Mouse (Mus musculus) heart, embryonic 13.5 days (tissue): Measurements from ENCODE around the gene Mcpt1. TPM values are rescaled to one million over a fixed set of nuclear protein-coding genes. Genes with fewer than 3 reads are reported as not detected.

Source experiments
- polyA plus RNA-seq: library from polyadenylated mRNA; unstranded; fragments of >200 nt; fragmentation: Nextera tagmentation; extraction: Ambion mirVana; gene quantifications from 2 replicates; pipeline ENCODE4 v1.2.1, GENCODE M21; 2015

Mcpt1 gene
- polyA plus RNA-seq, 1 experiment from 2014 or later = not detected

Other genes starting within 250 kb of the Mcpt1 start
- 17.7 TPM in 2 replicates for gene Adcy4, start 233.9 kb upstream of the Mcpt1 start, polyA plus RNA-seq
- gene Ripk3, start 229.1 kb upstream of the Mcpt1 start, polyA plus RNA-seq = 18.8 and 20.6 TPM in 2 replicates
- 12.5 and 14.0 TPM in 2 replicates for gene Nfatc4, start 194.8 kb upstream of the Mcpt1 start, polyA plus RNA-seq
- 16.5 and 18.2 TPM in 2 replicates for gene Nynrin, start 164.0 kb upstream of the Mcpt1 start, polyA plus RNA-seq
- gene Cbln3, start 133.6 kb upstream of the Mcpt1 start, polyA plus RNA-seq = 0.27 and 0.31 TPM in 2 replicates
- gene Khnyn, start 133.0 kb upstream of the Mcpt1 start, polyA plus RNA-seq = 9.5 and 9.8 TPM in 2 replicates
- 48.2 and 51.6 TPM in 2 replicates for gene Sdr39u1, start 117.7 kb upstream of the Mcpt1 start, polyA plus RNA-seq
- gene Cma1, start 73.3 kb upstream of the Mcpt1 start, polyA plus RNA-seq = 0.78 and 0.86 TPM in 2 replicates
- not detected in 2 replicates for gene Cma2, start 67.0 kb upstream of the Mcpt1 start, polyA plus RNA-seq
- not detected in 2 replicates for gene Mcpt9, start 12.5 kb downstream of the Mcpt1 start, polyA plus RNA-seq
- gene Mcpt2, start 24.1 kb downstream of the Mcpt1 start, polyA plus RNA-seq = not detected in 2 replicates
- gene Mcpt4, start 44.3 kb downstream of the Mcpt1 start, polyA plus RNA-seq = 0.35 and 0.48 TPM in 2 replicates
- gene Mcpt8, start 67.3 kb downstream of the Mcpt1 start, polyA plus RNA-seq = 0.18 TPM in 1 of 2 replicates, not detected in the other
- 0.33 and 0.64 TPM in 2 replicates for gene Ctsg, start 84.6 kb downstream of the Mcpt1 start, polyA plus RNA-seq
- gene Gzme, start 102.7 kb downstream of the Mcpt1 start, polyA plus RNA-seq = not detected in 2 replicates
- gene Gzmd, start 114.6 kb downstream of the Mcpt1 start, polyA plus RNA-seq = not detected in 2 replicates
- not detected in 2 replicates for gene Gzmg, start 141.6 kb downstream of the Mcpt1 start, polyA plus RNA-seq
- gene Gzmn, start 156.6 kb downstream of the Mcpt1 start, polyA plus RNA-seq = not detected in 2 replicates
- not detected in 2 replicates for gene Gzmf, start 193.4 kb downstream of the Mcpt1 start, polyA plus RNA-seq
- gene Gzmc, start 216.7 kb downstream of the Mcpt1 start, polyA plus RNA-seq = not detected in 2 replicates
- gene Gzmb, start 244.3 kb downstream of the Mcpt1 start, polyA plus RNA-seq = 0.23 TPM in 1 of 2 replicates, not detected in the other